Mouse (Mus musculus) heart, postnatal 4 days (tissue): ENCODE data around the gene Dock2. TPM values are rescaled to one million over a fixed set of nuclear protein-coding genes. Genes with fewer than 3 reads are reported as not detected.

Experiments
- DNase-seq: peaks from one replicate; pipeline ENCODE4 v3.0.0; 2021
- total RNA-seq, 2 experiments: library from RNA; stranded (reverse); gene quantifications; 2 replicates each; pipeline ENCODE4 v1.2.3; 2021

Dock2 gene
- total RNA-seq, 2 experiments from 2014 or later = 1.4 to 1.7 TPM

GRCm38 (mm10) chr11:34421061-34421460, 362.6 kb downstream of the Dock2 start:
- DNase-seq = no peak

- no peak for DNase-seq
Measured at GRCm38 (mm10) chr11:34416619-34416979, 367.1 kb downstream of the Dock2 start.

- DNase-seq = no peak
Measured at GRCm38 (mm10) chr11:34415884-34416618, 367.6 kb downstream of the Dock2 start.

GRCm38 (mm10) chr11:34406850-34407249, 376.8 kb downstream of the Dock2 start:
- no peak for DNase-seq

GRCm38 (mm10) chr11:34406309-34406708, 377.4 kb downstream of the Dock2 start:
- no peak for DNase-seq

GRCm38 (mm10) chr11:34405311-34405710, 378.4 kb downstream of the Dock2 start:
- DNase-seq = no peak

- no peak for DNase-seq
Measured at GRCm38 (mm10) chr11:34401343-34401742, 382.3 kb downstream of the Dock2 start.

GRCm38 (mm10) chr11:34398555-34398954, 385.1 kb downstream of the Dock2 start:
- no peak for DNase-seq

GRCm38 (mm10) chr11:34397661-34398060, 386.0 kb downstream of the Dock2 start:
- no peak for DNase-seq

GRCm38 (mm10) chr11:34395802-34396201, 387.9 kb downstream of the Dock2 start:
- no peak for DNase-seq

- DNase-seq = no peak
Measured at GRCm38 (mm10) chr11:34392105-34392504, 391.6 kb downstream of the Dock2 start.

- no peak for DNase-seq
Measured at GRCm38 (mm10) chr11:34389261-34390116, 394.2 kb downstream of the Dock2 start.

GRCm38 (mm10) chr11:34385001-34385688, 398.5 kb downstream of the Dock2 start:
- no peak for DNase-seq

- no peak for DNase-seq
Measured at GRCm38 (mm10) chr11:34384178-34384577, 399.5 kb downstream of the Dock2 start.

- DNase-seq = no peak
Measured at GRCm38 (mm10) chr11:34383501-34383900, 400.2 kb downstream of the Dock2 start.

- no peak for DNase-seq
Measured at GRCm38 (mm10) chr11:34377649-34378048, 406.0 kb downstream of the Dock2 start.

- no peak for DNase-seq
Measured at GRCm38 (mm10) chr11:34375557-34375956, 408.1 kb downstream of the Dock2 start.

- DNase-seq = no peak
Measured at GRCm38 (mm10) chr11:34372224-34372623, 411.5 kb downstream of the Dock2 start.

GRCm38 (mm10) chr11:34356109-34356508, 427.6 kb downstream of the Dock2 start:
- no peak for DNase-seq

GRCm38 (mm10) chr11:34355406-34355805, 428.3 kb downstream of the Dock2 start:
- DNase-seq = no peak

- no peak for DNase-seq
Measured at GRCm38 (mm10) chr11:34349453-34350056, 434.1 kb downstream of the Dock2 start.

GRCm38 (mm10) chr11:34348287-34348918, 435.3 kb downstream of the Dock2 start:
- peak; percentile 80 for DNase-seq
